Mouse (Mus musculus): ENCODE measurements around the gene Lars2.
"Not testable (repeated sequence)": the region's sequence is repeated elsewhere in the genome, so short reads cannot be mapped to it uniquely, and the experiment has no call there.

Gene Lars2

DNA sequence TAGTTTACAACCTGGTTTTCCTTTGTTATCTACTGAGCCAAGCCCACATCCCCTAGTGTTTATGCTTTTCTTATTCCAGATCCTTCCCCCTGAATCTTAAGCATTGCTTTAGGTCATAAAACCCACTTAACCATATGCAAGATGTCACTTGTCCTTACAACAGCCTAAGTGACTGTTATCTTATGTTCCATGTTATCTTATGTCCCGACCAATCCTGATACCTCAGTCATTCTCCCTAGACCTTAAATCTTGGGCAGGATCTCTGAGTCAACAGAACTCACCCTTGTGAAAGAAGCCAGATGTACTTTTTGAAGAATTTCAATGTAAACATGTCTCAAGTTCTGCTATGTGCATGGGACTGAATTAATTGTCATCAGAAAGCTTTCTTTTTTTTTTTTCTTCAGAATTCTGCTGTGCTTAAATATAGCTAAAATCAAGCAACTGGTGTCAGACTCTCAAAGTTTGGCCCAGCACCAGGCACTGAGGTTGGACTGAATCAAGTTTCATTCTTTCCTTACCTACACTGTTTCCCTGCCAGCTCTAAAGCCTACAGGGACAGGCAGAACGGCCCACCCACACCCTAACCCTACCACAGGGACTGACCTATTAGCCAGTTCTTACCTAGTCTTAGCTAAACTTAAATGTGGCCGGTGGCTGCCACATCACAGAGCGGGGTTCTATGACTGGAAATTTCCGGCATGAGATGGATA is 24.6 kb downstream of the Lars2 start:
- DNase-seq (ENCODE audit: low spot score): no peak

DNA sequence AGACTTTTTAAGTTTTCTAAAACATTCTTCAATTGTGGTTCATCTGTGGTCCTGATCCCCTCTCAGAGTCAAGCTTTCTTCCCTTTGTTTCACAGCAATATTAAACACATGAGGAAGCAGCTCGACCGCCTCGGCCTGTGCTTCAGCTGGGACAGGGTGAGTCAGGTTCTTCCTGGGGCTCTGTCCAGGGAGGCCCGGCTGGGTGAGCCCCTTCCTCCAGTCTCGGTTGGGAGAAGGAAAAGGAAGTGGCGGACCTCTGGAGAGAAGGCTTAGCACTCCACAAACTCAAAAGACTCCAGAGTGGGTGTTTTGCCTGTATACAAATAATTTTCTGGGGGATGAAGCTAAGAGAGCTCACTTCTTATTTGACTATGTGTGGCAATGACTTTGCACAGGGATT is 28.1 kb downstream of the Lars2 start:
- DNase-seq (ENCODE audit: low spot score): no peak

DNA sequence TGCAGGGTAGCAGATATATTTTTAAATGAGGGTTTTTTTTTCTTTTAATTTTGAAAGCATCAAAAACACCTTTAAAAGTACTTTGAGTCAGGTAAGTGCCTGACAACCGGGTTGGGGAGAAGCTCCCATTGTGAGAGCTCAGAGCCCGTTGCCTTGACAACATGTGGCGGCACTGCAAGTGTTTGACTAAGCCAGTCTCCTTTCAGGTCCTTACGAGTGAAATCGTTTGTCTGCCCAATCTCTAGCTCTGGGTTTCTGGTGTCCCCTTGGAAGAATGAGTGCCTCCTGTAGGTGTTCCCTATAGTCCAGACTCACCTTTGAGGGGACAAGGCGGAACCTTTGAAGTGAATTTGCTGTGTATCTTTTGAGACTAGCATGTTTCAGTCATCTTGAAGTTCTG is 31.0 kb downstream of the Lars2 start:
- no peak for DNase-seq (ENCODE audit: low spot score)

DNA sequence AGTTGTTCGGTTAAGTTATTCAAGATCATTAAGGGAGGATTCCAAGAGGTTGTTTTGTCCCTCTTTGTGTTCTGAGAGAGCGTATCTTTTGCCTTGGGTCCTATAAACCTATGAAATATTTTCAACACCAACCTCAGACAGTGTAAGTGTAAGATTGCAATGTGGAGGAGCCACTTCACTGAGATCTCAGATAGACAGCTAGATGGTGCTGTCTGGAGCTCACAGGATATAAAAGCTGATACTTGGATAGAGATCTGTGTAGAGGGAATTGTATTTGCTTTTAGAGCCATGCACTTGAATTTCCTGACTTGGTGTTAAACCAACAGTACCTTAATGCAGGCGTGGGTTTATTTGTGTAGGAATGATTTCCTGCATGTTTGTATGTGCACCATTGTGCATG is 35.5 kb downstream of the Lars2 start:
- DNase-seq (ENCODE audit: low spot score): no peak

DNA sequence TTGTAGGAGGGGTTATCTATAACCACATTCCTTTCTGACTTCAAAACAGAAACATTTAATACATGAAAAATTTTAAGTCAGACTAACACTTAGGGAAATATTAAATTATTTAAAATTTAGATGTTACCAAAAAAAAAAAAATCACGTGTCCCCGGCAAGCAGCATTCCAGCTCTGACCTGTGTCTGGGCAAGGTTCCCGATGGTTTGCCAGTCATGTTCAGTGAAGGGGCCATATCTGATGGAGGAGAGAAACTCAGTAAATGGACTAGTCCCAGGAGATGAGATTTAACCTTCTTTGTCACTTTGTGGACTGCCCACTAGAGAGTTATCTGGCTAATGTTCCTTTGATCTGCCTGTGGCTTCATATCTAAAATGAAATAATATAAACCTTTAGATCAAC is 36.3 kb downstream of the Lars2 start:
- no peak for DNase-seq (ENCODE audit: low spot score)

DNA sequence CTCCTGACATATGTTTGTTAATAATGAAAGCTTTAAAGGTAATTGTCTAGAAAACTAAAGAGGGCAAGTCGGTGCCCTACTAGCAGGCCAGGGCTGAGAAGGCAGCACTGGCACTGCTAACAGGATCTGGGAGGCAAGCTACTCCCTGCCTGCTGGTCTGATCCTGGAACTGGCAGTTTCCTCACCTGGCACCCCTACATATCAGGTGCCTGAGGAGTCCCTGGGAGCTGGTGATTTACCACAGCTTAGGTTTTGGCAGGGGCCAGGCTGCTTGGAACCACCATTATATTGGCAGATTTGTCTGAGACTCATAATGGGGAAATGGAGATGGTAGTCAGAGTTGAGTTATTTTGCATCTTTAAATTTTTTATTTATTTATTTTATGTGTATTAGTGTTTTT is 38.5 kb downstream of the Lars2 start:
- no peak for DNase-seq (ENCODE audit: low spot score)

DNA sequence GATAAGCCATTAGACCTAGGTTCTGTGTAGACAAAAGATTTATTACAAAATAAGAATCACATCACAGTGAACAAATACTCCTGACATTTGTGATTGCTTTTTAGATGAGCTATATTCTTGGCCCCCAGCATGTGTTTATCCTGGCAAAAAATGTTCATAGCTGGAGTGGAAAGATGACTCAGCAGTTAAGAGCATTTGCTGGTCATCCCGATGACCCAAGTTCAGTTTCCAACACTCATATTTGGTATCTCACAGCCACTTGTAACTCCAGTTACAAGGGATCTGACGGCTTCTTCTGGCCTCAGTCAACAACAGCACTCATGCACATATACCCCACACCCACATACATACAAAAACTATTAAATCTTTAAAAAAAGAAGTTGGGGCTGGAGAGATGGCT is 42.0 kb downstream of the Lars2 start:
- no peak for DNase-seq (ENCODE audit: low spot score)

DNA sequence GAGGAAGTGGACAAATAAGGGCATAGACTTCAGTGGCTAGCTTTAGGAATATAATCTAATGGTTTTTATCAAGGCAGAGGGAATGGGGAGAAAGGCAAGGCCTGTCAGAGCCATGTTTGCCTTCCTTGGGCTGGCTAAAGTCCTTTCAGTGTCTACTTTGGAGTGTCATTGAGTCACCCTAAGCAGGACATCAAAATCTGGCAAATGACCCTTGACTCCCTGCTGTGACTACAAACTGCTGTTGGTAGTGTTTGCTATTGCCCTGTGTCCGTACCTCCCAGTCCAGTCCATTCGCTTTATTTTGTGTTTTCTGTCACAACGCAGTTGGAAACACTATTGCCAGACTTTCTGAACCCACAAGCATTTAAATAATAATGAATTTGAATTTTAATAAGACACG is 63.1 kb downstream of the Lars2 start:
- no peak for DNase-seq (ENCODE audit: low spot score)

DNA sequence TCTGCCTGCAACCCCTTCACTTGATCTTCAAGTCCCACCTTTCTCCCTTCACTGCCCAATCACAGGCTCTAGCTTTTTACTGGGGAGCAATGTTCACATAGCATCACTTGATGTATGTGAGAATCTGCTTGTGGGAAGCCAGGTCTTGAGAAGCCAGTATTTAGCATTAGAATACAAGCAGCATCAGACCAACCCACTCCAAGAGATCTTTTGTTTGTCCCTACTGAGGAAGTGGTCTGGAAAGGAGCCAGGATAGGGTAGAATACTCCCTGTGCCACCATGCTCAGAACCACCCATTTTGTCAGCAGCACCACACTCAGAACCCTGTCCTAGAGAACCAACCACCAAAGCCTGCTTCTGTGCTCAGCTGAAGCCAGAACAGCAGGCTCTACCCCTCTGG is 64.2 kb downstream of the Lars2 start:
- DNase-seq (ENCODE audit: low spot score): no peak

DNA sequence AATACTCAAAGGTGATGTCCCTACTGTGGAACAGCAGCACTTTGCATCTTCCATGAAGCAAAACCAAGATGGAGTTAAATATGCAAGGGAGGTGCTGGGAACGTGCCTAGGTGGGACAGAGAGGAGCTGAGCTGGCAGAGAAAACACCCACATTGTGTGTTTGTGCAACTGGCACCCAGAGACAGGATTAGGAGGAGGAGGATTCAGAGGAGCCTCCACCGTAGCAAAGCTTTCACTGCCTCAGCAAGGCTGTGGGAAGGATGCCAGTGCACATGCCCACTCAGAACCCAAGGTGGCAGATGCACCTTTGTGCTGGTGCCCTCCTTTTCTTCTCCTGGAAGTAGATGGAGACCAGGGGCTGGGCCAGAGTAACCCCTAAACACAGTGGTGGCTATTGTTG is 71.5 kb downstream of the Lars2 start:
- no peak for DNase-seq (ENCODE audit: low spot score)

DNA sequence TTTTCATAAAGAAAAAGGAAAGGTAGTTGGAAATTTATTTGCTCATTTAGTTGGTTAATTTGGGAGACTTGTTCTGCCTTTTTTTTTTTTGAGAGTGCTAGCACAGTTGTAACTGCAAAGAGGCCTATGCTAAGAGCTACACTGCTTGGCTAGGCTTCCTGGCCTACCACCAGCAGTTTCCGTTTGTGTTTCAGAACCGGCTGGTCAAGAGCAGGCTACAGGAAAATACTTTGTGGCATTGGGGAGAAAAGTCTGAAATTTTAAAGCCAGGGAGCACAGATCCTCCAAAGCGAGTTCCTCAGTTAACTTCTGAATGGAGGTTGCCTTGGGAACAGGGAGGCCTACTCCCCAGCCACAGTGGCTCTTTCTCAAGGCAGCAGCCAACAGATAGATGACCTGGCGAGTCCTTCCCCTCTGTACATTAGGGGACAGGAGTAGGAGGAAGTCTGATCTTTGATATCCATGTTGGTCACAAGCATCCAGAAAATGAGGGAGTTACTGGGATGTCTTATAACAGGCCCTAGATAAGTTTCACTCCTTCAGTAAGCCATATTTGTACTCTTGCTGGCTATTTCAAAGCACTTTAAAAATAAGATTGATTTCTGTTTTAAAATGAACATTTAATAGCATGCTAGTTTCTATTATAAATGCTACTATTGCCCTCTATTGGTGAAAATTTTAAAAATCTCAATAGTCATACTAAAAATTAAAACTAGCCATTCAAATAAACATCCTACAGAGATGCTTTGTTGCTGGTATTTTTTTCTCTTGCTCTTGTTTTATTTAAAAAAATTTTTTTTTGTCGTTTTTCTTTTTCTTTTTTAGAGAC is 73.7 kb downstream of the Lars2 start:
- DNase-seq (ENCODE audit: low spot score): no peak

DNA sequence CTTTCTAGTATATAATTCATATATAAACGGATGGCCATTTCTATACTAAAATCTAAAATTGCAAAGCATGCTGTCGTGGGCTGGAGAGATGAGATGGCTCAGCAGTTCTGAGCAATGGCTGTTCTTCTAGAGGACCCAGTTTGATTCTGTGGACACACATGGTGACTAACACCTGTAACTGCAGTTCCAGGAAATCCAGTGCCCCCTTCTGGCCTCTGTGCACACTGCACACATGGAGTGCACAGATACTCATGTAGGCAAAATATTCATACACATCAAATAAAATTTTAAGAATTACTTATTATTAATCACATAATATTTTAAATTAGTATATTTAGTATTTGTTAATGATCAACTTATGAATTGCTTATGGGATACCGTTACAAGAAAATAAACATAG is 80.4 kb downstream of the Lars2 start:
- not testable (repeated sequence) for DNase-seq (ENCODE audit: low spot score)

DNA sequence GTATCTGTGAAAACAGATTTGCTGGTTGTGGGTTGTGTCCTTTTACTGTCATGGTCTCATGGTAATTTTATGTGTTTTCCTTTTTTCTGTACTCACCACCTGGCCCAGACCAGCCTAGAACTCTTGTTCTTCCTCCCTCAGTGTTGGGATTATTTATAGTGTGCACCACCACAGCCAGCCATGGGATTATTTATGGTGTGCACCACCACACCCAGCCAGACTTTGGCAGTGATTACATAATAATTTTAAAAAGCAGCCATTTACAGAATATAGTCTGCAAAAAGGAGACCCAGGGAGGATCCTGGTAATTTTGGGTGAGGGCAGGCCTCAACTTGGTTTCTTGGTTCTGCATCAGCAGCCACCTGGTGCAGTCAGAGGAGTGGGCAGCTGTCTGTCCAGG is 81.9 kb downstream of the Lars2 start:
- no peak for DNase-seq (ENCODE audit: low spot score)

DNA sequence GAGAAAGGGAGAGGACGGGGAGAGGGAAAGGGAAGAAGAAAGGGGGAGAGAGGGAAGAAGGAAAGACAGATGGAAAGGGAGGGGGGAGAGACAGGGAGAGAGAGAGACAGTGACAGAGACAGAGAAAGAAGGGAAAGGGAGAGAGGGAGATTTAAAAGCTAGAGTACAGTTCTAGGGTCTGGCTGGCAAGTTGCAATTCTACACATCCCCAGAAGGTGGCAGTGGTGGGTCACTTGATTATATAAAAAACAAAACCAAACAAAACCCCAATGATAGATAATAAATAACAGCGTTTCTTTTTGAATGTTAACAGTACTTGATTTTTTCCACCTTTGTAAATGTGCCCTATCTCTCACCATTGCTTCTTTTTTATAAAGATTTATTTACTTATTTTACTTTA is 83.4 kb downstream of the Lars2 start:
- DNase-seq (ENCODE audit: low spot score): peak; percentile 19

DNA sequence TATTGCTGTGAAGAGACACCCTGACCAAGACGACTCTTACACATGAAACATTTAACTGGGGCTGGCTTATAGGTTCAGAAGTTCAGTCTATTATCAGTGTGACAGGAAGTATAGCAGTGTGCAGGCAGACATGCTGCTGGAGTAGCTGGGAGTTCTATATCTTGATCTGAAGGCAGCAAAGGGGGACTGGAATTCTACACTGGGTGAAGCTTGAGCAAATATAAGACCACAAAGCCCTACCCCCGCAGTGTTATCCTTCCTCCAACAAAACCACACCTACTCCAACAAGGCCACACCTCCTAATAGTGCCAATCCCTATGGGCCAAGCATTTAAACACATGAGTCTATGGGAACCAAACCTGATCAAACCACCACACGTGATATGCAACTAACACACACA is 85.0 kb downstream of the Lars2 start:
- DNase-seq (ENCODE audit: low spot score): no peak

DNA sequence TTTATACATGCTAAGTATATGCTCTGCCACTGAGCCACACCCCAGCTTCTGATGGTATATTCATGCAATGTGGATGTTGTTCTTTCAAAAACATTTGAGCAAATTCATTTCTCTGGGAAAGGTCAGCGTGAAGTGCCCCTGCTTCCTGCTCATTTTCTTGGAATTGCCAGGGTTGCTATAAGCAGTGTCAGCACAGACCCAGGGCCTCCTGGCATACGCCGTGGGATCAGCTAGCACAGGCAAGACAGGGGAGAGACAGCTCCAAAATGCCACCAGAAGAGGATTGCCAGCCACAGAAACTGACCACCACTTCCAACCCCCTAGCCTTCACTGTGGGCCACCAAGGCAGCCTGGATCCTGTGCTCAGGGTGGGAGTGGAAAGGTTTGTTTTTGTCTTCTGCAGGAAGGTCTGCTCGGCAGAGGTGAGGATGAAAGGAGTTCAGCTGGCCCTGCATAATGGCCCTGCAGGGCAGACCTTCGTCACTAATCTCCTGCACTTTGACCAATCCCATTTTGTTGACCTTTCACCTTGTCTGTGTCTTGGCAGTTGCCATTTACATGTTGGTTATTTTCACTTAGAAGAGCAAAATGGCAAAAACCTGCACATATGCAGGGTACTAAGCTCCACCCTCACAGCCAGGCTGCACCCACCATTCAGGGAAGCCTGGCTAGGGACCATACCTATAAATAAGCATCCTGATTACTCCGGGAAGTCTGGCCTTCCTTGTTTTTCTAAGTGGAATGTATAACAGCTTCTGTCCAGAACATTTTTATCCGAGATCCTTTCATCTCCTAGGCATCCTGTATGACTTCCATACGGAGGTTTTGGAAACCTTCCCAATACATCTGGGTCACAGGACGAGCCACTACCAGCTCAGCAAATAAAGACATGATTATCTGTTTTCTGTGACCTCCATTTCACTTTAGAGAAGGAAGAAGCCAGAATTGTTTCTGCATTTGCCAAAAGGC is 90.2 kb downstream of the Lars2 start:
- no peak for DNase-seq (ENCODE audit: low spot score)

DNA sequence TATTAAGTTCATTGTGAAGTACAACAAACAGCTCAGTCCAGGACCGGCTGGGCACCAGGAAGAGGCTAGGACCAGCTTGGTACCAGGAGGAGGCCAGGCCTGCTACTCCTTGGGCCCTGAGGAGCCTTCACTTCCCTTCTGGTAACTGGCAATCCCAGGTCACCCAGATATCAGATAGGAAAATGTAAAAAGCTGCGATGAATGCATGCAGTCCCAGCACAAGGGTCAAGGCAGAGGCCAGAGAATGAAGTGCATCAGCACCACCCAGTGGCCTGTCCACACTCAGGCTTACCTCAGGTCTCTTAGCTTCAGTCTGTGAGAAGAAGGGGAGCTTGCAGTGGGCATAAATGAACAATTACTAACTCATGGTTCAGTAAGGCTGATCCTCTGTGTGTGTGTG is 90.9 kb downstream of the Lars2 start:
- no peak for DNase-seq (ENCODE audit: low spot score)

DNA sequence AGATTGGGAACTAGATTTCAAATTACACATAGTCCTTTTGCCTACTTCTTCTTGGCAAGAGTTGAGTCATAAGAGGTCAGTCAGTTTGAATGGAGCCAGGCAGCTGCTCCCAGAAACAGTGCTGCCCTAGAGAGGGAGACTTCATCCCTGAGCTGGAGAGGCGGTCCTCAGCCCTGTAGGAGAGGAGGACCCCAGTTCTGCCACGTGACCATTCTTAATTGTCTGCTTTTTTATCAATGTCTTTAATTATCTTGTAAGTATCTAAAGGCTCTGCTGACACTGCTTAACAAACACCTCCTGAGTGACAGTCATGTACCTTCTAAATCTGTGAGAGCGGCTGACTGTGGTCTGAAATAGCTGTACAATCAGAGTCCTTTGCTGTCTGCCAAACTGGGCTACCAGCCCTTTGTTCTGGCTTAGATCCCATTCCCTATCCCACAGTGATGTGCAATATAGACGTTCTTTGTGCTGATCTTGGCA is 100.5 kb downstream of the Lars2 start:
- DNase-seq (ENCODE audit: low spot score): no peak

DNA sequence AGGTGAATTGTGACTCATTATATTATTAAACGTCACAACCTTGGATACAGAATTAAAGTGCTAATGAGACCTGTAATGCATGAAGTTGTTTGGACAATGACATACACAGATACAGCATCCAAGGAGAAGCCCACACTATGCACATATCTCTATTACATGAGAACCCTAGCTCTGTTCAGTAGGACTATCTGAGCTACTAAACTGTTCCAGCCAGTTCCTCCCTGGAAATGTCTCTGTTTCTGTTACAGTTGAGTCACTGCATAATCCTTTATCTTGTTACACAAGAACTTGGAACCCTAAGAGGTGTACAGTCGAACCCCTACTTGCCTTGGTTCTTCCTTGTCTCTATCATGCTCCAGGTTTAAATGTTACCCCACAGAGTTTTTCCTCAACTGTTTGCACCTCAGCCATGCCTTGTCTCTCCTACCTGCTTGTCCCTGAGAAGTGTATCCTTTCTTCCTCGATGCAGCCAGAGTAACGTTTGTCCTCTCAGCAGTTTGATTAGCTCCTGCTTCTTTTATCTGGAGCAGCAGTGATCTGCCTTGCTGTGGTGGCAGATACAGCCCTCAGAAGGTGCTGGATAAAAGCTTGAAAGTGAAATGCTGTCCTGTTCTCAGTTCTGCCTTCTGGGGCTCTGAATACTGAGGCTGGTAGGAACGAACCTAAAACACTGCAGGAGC is 101.8 kb downstream of the Lars2 start:
- no peak for DNase-seq (ENCODE audit: low spot score)

DNA sequence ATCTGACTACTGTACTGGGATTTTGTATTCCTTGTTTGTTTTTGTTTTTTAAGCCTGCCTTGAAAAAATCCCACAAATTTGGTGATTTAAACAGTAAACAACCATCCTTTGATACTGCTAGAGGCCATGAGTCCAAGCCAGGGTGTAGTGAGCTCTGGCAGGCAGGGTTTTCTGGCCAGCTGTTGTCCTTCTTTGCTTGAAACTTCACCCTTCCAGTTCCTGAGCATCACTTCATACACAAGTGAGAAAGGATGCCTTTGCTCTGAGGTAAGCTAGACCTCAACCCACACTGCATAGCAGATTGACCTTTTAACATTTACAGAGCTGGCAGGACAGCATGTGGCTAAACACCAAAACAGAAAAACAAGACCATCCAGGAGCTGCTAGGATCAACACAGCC is 102.4 kb downstream of the Lars2 start:
- DNase-seq (ENCODE audit: low spot score): no peak

DNA sequence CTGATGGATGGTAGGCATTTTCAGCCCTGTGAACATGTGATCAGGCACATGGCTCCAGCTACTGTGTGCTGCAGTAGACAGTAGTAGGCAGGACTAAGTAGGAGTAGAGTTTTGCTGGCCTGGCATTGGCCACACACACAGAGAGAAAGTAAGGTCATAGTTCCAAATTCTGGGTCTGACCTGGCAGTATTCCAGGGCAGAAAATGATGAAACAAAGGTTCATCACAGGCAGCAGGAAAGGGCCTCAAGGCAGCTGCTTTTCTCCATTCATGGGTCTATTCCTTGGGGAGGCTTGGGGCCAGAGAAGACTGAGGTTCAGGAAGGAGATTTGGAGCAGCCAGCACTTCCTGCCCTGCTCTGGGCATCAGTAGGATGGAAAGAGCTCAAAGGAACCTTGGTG is 106.7 kb downstream of the Lars2 start:
- no peak for DNase-seq (ENCODE audit: low spot score)

DNA sequence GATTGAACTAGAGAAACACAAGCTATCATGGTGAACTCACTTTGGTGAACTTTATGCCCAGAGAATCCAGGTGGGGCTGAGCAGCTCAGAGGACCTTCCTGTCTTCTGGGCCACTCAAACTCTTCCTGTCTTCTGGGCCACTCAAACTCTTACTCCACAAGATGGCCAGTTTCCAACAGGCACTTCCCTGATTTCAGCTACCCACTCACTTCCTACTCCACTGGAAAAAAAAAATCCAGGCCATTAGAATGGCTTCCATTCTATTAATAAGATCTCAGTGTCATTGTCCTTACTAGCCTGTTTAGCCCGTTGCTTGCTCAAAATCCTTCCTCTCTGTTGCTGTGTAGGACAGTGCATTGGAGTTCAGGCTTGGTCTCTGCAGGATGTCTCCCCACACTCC is 108.8 kb downstream of the Lars2 start:
- no peak for DNase-seq (ENCODE audit: low spot score)

Measured in ovary, postnatal 10 days (tissue).